Mouse (Mus musculus): ENCODE measurements around the gene Aldh9a1. TPM values are rescaled to one million over a fixed set of nuclear protein-coding genes. Genes with fewer than 3 reads are reported as not detected.
"Not testable (repeated sequence)": the region's sequence is repeated elsewhere in the genome, so short reads cannot be mapped to it uniquely, and the experiment has no call there.

Gene Aldh9a1
- polyA plus RNA-seq, 1 experiment, result not detected

DNA sequence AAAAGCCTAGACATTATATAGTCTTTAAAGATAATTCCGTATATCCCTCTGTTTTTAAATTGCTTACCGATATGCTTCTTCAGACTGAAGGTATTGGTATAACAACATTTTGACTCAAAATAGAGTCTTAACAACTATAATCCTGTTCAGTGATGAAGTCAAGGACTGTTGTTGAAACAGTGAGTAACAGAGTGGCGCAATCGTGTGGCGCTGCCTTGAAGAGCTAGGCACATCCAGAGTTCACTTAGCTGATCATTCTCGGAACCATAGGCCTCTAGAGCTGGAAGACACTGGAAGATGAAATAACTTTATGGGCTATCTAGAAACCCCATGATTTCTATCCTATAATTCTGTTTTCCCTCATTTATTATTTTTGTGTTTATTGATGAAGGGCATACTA is 28.1 kb upstream of the Aldh9a1 start:
- WGBS, result 96% methylated on average over 6 of the region's 6 CpGs
- no peak overlapping the region for H3K4me3 ChIP-seq (ENCODE audit: insufficient read depth, low read depth, low read length)
- no peaks in the 10 kb centered on the region for H3K4me1 ChIP-seq (ENCODE audit: control insufficient read depth, insufficient read depth, low read length)
- TF ChIP-seq CTCF (IDR thresholded peaks at IDR 0.05; ENCODE audit: insufficient read depth, low read depth, low read length) (no peak), POLR2A (IDR thresholded peaks at IDR 0.05; ENCODE audit: insufficient read depth, low read depth, low read length) (no peak)
- H3K27ac ChIP-seq (ENCODE audit: insufficient read depth, low read depth, low read length), result no peak overlapping the region

- TF ChIP-seq POLR2A (IDR thresholded peaks at IDR 0.05; ENCODE audit: insufficient read depth, low read depth, low read length), result no peak
- TF ChIP-seq CTCF (IDR thresholded peaks at IDR 0.05; ENCODE audit: insufficient read depth, low read depth, low read length), result no peak
- H3K27ac ChIP-seq (ENCODE audit: insufficient read depth, low read depth, low read length), result no peak overlapping the region
- no peak overlapping the region for H3K4me3 ChIP-seq (ENCODE audit: insufficient read depth, low read depth, low read length)
- WGBS, result 60% methylated on average over 6 of the region's 6 CpGs
- no peaks in the 10 kb centered on the region for H3K4me1 ChIP-seq (ENCODE audit: control insufficient read depth, insufficient read depth, low read length)
These were observed 21.0 kb upstream of the Aldh9a1 start for GRCm38 (mm10) chr1:167328776-167329175.

DNA sequence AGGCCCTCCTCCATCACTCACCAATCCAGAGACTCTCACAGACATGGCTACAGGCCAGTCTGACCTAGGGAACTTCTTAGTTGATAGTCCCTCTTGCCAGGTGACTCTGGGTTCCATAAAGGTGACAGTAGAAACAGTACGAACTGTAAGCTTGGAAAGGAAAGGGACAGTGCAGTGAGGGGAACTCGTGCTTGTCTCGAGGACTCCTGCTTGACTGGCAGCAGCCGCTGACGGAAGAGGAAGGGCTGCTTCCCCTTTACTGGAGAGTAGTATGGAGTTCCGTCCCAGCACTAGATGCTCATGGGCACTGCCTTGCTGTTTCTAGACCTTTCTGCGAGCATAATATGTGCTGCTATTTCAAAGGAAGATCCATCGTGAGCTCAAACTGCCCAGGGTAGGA is 18.7 kb upstream of the Aldh9a1 start:
- Histone ChIP-seq H3K27ac (ENCODE audit: insufficient read depth, low read depth, low read length) (no peak overlapping the region), H3K4me3 (ENCODE audit: insufficient read depth, low read depth, low read length) (no peak overlapping the region), H3K4me1 (ENCODE audit: control insufficient read depth, insufficient read depth, low read length) (no peaks in the 10 kb centered on the region)
- 91% methylated on average over 8 of the region's 8 CpGs for WGBS
- TF ChIP-seq POLR2A (IDR thresholded peaks at IDR 0.05; ENCODE audit: insufficient read depth, low read depth, low read length) (no peak), CTCF (IDR thresholded peaks at IDR 0.05; ENCODE audit: insufficient read depth, low read depth, low read length) (no peak)

DNA sequence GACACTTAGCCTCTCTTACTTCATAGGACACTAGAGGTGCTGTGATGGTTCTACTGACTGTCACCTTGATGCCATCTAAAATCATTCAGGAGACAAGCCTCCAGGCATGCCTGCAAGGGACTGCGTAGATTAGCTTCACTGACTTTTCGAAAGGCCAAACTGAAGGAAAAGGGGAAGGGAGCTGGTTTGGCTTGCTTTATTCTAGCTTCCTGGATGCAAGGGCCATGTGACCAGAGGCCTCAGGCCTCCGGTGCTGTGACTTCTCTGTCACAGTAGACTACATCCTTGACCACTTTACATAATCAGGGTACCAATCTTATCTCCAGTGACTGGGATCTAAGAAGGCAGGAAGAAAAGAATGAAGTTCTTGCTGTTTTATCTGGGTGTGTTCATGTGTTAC is 13.4 kb upstream of the Aldh9a1 start:
- TF ChIP-seq POLR2A (IDR thresholded peaks at IDR 0.05; ENCODE audit: insufficient read depth, low read depth, low read length), result no peak
- no peak for TF ChIP-seq CTCF (IDR thresholded peaks at IDR 0.05; ENCODE audit: insufficient read depth, low read depth, low read length)
- Histone ChIP-seq H3K4me3 (ENCODE audit: insufficient read depth, low read depth, low read length) (no peak overlapping the region), H3K4me1 (ENCODE audit: control insufficient read depth, insufficient read depth, low read length) (no peaks in the 10 kb centered on the region; the same call in 1 of the 2 replicates), H3K27ac (ENCODE audit: insufficient read depth, low read depth, low read length) (no peak overlapping the region)
- WGBS, result 94% methylated on average over 3 of the region's 3 CpGs

DNA sequence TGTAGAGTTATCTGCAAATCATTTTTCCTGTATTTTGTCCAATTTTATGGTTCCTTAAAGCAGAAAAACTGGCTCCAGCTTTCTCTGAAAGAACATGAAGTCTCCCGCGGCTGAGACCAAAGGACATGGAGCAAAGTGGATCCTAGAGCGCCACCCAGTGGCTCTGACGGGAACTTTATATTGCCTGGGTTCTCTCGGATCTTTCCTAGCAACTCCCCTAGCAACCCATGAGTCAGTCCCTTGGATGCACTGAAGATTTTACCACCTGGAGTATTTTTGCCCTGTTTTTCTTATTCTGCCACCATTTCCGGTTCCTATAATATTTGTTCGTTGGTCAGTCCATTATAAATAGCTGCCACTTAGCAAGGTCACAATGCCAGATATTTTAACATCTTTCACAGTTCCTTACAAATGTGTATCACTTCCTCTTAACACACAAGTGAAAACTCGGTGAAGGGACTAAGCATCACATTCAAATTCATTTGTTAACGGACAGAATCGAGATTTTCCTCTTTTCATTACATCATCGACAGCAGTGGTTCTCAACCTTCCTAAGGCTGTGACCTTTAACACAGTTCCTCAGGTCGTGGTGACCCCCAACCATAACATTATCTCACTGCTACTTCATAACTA is 12.2 kb upstream of the Aldh9a1 start:
- WGBS, result 18% methylated on average over 12 of the region's 12 CpGs

DNA sequence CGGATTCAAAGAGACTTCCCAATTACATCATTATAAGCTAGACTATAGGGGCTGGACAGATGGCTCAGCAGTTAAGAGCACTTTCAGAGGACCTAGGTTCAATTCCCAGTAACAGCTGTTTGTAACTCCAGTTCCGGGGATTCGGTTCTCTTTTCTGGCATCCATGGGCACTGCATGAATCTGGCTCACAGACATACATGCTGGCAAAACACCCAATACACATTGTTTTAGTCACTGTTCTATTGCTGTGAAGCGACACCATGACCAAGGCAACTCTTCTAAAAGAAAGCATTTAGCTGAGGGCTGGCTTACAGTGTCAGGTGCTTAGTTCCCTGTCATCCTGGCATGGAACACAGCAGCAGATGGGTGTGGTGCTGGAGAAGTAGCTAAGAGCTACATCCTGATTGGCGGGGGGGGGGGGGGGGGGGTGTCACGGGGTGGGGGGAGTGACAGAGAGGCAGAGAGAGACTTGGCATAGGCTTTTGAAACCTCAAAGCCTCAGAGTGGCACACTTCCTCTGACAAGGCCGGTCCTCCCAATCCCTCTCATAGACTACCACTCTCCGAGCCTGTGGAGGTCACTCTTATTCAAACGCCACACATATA is 10.5 kb upstream of the Aldh9a1 start:
- Histone ChIP-seq H3K4me1 (ENCODE audit: control insufficient read depth, insufficient read depth, low read length) (no peaks in the 10 kb centered on the region; the same call in 1 of the 2 replicates), H3K27ac (ENCODE audit: insufficient read depth, low read depth, low read length) (no peak overlapping the region), H3K4me3 (ENCODE audit: insufficient read depth, low read depth, low read length) (no peak overlapping the region)
- 74% methylated on average over 9 of the region's 9 CpGs for WGBS
- TF ChIP-seq POLR2A (IDR thresholded peaks at IDR 0.05; ENCODE audit: insufficient read depth, low read depth, low read length) (no peak), CTCF (IDR thresholded peaks at IDR 0.05; ENCODE audit: insufficient read depth, low read depth, low read length) (no peak)

More for the DNA sequence above, 12.2 kb upstream of the Aldh9a1 start:
- H3K27ac ChIP-seq (ENCODE audit: insufficient read depth, low read depth, low read length), result no peak overlapping the region
- no peak overlapping the region for H3K4me3 ChIP-seq (ENCODE audit: insufficient read depth, low read depth, low read length)
- H3K4me1 ChIP-seq (ENCODE audit: control insufficient read depth, insufficient read depth, low read length), result no peaks in the 10 kb centered on the region; the same call in 1 of the 2 replicates
- TF ChIP-seq CTCF (IDR thresholded peaks at IDR 0.05; ENCODE audit: insufficient read depth, low read depth, low read length) (peak; percentile 61), POLR2A (IDR thresholded peaks at IDR 0.05; ENCODE audit: insufficient read depth, low read depth, low read length) (no peak)

- Histone ChIP-seq H3K4me3 (ENCODE audit: insufficient read depth, low read depth, low read length) (peak overlapping the region; percentile 46), H3K27ac (ENCODE audit: insufficient read depth, low read depth, low read length) (no peak overlapping the region), H3K4me1 (ENCODE audit: control insufficient read depth, insufficient read depth, low read length) (no peaks in the 10 kb centered on the region; the same call in 1 of the 2 replicates)
- WGBS, result 2% methylated on average over 47 of the region's 47 CpGs
- TF ChIP-seq CTCF (IDR thresholded peaks at IDR 0.05; ENCODE audit: insufficient read depth, low read depth, low read length), result no peak
- TF ChIP-seq POLR2A (IDR thresholded peaks at IDR 0.05; ENCODE audit: insufficient read depth, low read depth, low read length), result no peak
These were observed 9.5 kb upstream of the Aldh9a1 start for GRCm38 (mm10) chr1:167340111-167340787.

DNA sequence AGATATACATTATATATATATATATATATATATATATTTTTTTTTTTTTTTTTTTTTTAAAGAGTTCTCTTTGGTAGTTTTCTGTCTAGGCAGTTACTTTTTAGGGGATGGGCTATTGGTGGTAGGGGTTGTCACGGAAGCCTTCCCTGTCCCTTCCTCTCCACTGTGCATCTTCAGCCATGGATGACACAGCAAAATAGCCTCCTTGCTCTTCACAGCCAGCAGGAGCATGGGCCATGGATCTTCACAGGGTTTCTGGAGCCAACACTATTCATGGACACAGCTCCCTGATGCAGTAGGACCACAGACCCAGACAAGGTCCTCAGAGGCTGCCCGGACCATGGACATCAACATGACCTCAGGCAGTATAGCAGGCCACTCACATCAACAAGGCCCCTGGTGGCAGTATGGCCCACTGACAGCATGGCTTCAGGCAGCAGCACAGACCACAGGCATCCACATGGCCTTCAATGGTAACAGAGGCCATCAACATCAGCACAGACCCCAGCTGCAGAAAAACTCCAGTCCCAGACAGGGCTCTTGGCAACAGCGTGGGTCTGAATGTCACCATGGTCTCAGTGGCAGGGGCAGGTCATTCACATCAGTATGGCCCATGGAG is 8.8 kb upstream of the Aldh9a1 start:
- no peaks in the 10 kb centered on the region; the same call in 1 of the 2 replicates for H3K4me1 ChIP-seq (ENCODE audit: control insufficient read depth, insufficient read depth, low read length)
- WGBS, result 92% methylated on average over 3 of the region's 3 CpGs
- TF ChIP-seq POLR2A (IDR thresholded peaks at IDR 0.05; ENCODE audit: insufficient read depth, low read depth, low read length), result no peak
- no peak for TF ChIP-seq CTCF (IDR thresholded peaks at IDR 0.05; ENCODE audit: insufficient read depth, low read depth, low read length)
- H3K27ac ChIP-seq (ENCODE audit: insufficient read depth, low read depth, low read length), result no peak overlapping the region
- H3K4me3 ChIP-seq (ENCODE audit: insufficient read depth, low read depth, low read length), result no peak overlapping the region

GRCm38 (mm10) chr1:167342831-167343230 is 7.0 kb upstream of the Aldh9a1 start:
- WGBS, result 89% methylated on average over 10 of the region's 10 CpGs
- Histone ChIP-seq H3K4me3 (ENCODE audit: insufficient read depth, low read depth, low read length) (no peak overlapping the region), H3K27ac (ENCODE audit: insufficient read depth, low read depth, low read length) (no peak overlapping the region), H3K4me1 (ENCODE audit: control insufficient read depth, insufficient read depth, low read length) (no peaks in the 10 kb centered on the region; the same call in 1 of the 2 replicates)
- no peak for TF ChIP-seq POLR2A (IDR thresholded peaks at IDR 0.05; ENCODE audit: insufficient read depth, low read depth, low read length)
- no peak for TF ChIP-seq CTCF (IDR thresholded peaks at IDR 0.05; ENCODE audit: insufficient read depth, low read depth, low read length)

- H3K27ac ChIP-seq (ENCODE audit: insufficient read depth, low read depth, low read length); H3K4me3 ChIP-seq (ENCODE audit: insufficient read depth, low read depth, low read length); H3K4me1 ChIP-seq (ENCODE audit: control insufficient read depth, insufficient read depth, low read length): not testable (repeated sequence)
- 96% methylated on average over 10 of the region's 10 CpGs for WGBS
These were observed 3.7 kb upstream of the Aldh9a1 start for GRCm38 (mm10) chr1:167345994-167346520.

DNA sequence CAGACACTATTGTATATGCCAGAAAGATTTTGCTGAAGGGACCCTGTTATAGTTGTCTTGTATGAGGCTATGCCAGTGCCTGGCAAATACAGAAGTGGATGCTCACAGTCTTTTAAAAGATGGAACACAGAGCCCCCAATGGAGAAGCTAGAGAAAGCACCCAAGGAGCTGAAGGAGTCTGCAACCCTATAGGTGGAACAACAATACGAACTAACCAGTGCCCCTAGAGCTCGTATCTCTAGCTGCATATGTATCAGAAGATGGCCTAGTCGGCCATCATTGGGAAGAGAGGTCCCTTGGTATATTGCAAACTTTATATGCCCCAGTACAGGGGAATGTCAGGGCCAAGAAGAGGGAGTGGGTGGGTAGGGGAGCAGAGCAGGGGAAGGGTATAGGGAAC is 585 bp upstream of the Aldh9a1 start:
- not testable (repeated sequence) for H3K4me3 ChIP-seq (ENCODE audit: insufficient read depth, low read depth, low read length); H3K27ac ChIP-seq (ENCODE audit: insufficient read depth, low read depth, low read length); H3K4me1 ChIP-seq (ENCODE audit: control insufficient read depth, insufficient read depth, low read length)
- WGBS, result 63% methylated on average over 3 of the region's 3 CpGs
